Mouse (Mus musculus) lung, postnatal 36 days (tissue): ENCODE data around the gene Kif1bp.
A peak's percentile ranks its signal among the peaks of the same experiment; 100 is the strongest.
"Not testable (repeated sequence)": the region's sequence is repeated elsewhere in the genome, so short reads cannot be mapped to it uniquely, and the experiment has no call there.

ENCODE experiments used
- DNase-seq: peaks from one replicate; pipeline ENCODE4 v3.0.0; 2022; ENCODE audit warnings: mixed read lengths

Kif1bp gene

GRCm38 (mm10) chr10:62578338-62579100 lies at the start of gene Kif1bp:
Gene Kif1bp (minus strand): TSS chr10:62578457.
- peak; percentile 100 for DNase-seq

GRCm38 (mm10) chr10:62604161-62604560 lies 25.9 kb upstream of the Kif1bp start:
- no peak for DNase-seq

- no peak for DNase-seq
Measured at GRCm38 (mm10) chr10:62603233-62604030, 25.2 kb upstream of the Kif1bp start.

- DNase-seq, result peak; percentile 93
Measured at GRCm38 (mm10) chr10:62602177-62603040, 24.2 kb upstream of the Kif1bp start, which contains the start of gene Ddx21. Gene Ddx21 (minus strand): TSS chr10:62602281.

- DNase-seq, result no peak
Measured at GRCm38 (mm10) chr10:62601833-62602176, 23.5 kb upstream of the Kif1bp start.

GRCm38 (mm10) chr10:62601053-62601791 lies 23.0 kb upstream of the Kif1bp start:
- DNase-seq, result no peak

- no peak for DNase-seq
Measured at GRCm38 (mm10) chr10:62600056-62600455, 21.8 kb upstream of the Kif1bp start.

- not testable (repeated sequence) for DNase-seq
Measured at GRCm38 (mm10) chr10:62599311-62599710, 21.1 kb upstream of the Kif1bp start.

- DNase-seq, result no peak
Measured at GRCm38 (mm10) chr10:62592496-62592895, 14.2 kb upstream of the Kif1bp start.

GRCm38 (mm10) chr10:62590200-62590599 lies 11.9 kb upstream of the Kif1bp start:
- peak; percentile 98 for DNase-seq

- DNase-seq, result no peak
Measured at GRCm38 (mm10) chr10:62588616-62589015, 10.4 kb upstream of the Kif1bp start.

GRCm38 (mm10) chr10:62583245-62583644 lies 5.0 kb upstream of the Kif1bp start:
- no peak for DNase-seq

- no peak for DNase-seq
Measured at GRCm38 (mm10) chr10:62582701-62583100, 4.4 kb upstream of the Kif1bp start.

- no peak for DNase-seq
Measured at GRCm38 (mm10) chr10:62582263-62582662, 4.0 kb upstream of the Kif1bp start.

- not testable (repeated sequence) for DNase-seq
Measured at GRCm38 (mm10) chr10:62579129-62579528, 872 bp upstream of the Kif1bp start.

- DNase-seq, result no peak
Measured at GRCm38 (mm10) chr10:62577673-62578337, 452 bp downstream of the Kif1bp start.

- DNase-seq, result no peak
Measured at GRCm38 (mm10) chr10:62575001-62575400, 3.3 kb downstream of the Kif1bp start.

GRCm38 (mm10) chr10:62570126-62570871 lies 8.0 kb downstream of the Kif1bp start:
- DNase-seq, result no peak

- no peak for DNase-seq
Measured at GRCm38 (mm10) chr10:62568861-62569260, 9.4 kb downstream of the Kif1bp start.

GRCm38 (mm10) chr10:62557736-62558135 lies 20.5 kb downstream of the Kif1bp start:
- DNase-seq, result peak; percentile 32

- no peak for DNase-seq
Measured at GRCm38 (mm10) chr10:62556558-62556901, 21.7 kb downstream of the Kif1bp start.
